Mouse (Mus musculus) heart, postnatal 0 days (tissue): ENCODE results near the gene Tanc1.

Experiments
- CTCF ChIP-seq: IDR thresholded peaks from 2 replicates; pipeline ENCODE4 v1.5.1; 2016; ENCODE audit warnings: antibody characterized with exemption, control low read depth, low read depth
- EP300 ChIP-seq: IDR thresholded peaks from 2 replicates; pipeline ENCODE4 v1.6.1; 2016; ENCODE audit warnings: antibody characterized with exemption, low read depth

GRCm38 (mm10) chr2:59784628-59784883 lies 172.7 kb downstream of the Tanc1 start:
- no peak for TF ChIP-seq CTCF
- TF ChIP-seq EP300 = no peak
